Mouse (Mus musculus) B cell, adult 2 months (primary cell): ENCODE measurements around the gene Dmrt1.

ENCODE experiments used
- DNase-seq, 2 experiments: peaks; one replicate each; pipeline ENCODE4 v3.0.0; 2022

Gene Dmrt1

GRCm38 (mm10) chr19:25574431-25574830 lies 69.0 kb downstream of the Dmrt1 start:
- no peak for DNase-seq

GRCm38 (mm10) chr19:25574981-25575814 lies 69.8 kb downstream of the Dmrt1 start:
- no peak for DNase-seq

- DNase-seq: no peak
Measured at GRCm38 (mm10) chr19:25578358-25578757, 72.9 kb downstream of the Dmrt1 start.

- DNase-seq: peak; percentile 25 to 35
Measured at GRCm38 (mm10) chr19:25579440-25579839, 74.0 kb downstream of the Dmrt1 start.

GRCm38 (mm10) chr19:25597717-25598232 lies 92.4 kb downstream of the Dmrt1 start:
- no peak for DNase-seq

- no peak for DNase-seq
Measured at GRCm38 (mm10) chr19:25598626-25599025, 93.2 kb downstream of the Dmrt1 start.

- no peak for DNase-seq
Measured at GRCm38 (mm10) chr19:25601966-25602365, 96.5 kb downstream of the Dmrt1 start.

GRCm38 (mm10) chr19:25607461-25608205 lies 102.2 kb downstream of the Dmrt1 start:
- DNase-seq: peak in 1 of 2 experiments; percentile 27

- no peak for DNase-seq
Measured at GRCm38 (mm10) chr19:25608206-25608580, 102.8 kb downstream of the Dmrt1 start.

- peak; percentile 32 to 49 for DNase-seq
Measured at GRCm38 (mm10) chr19:25608961-25609850, 103.8 kb downstream of the Dmrt1 start.

- peak; percentile 33 to 43 for DNase-seq
Measured at GRCm38 (mm10) chr19:25610015-25610410, 104.6 kb downstream of the Dmrt1 start, which contains the start of gene Dmrt3. Gene Dmrt3 (plus strand): TSS chr19:25610301.

GRCm38 (mm10) chr19:25610411-25611111 lies 105.1 kb downstream of the Dmrt1 start:
- peak; percentile 48 to 64 for DNase-seq

- no peak for DNase-seq
Measured at GRCm38 (mm10) chr19:25611116-25611515, 105.7 kb downstream of the Dmrt1 start.

GRCm38 (mm10) chr19:25611876-25612805 lies 106.7 kb downstream of the Dmrt1 start:
- no peak for DNase-seq

- DNase-seq: no peak
Measured at GRCm38 (mm10) chr19:25612806-25613295, 107.4 kb downstream of the Dmrt1 start.

- DNase-seq: peak in 1 of 2 experiments; percentile 25
Measured at GRCm38 (mm10) chr19:25613476-25614300, 108.3 kb downstream of the Dmrt1 start.

- DNase-seq: no peak
Measured at GRCm38 (mm10) chr19:25615889-25616288, 110.5 kb downstream of the Dmrt1 start.

- DNase-seq: peak; percentile 77 to 82
Measured at GRCm38 (mm10) chr19:25622291-25623251, 117.2 kb downstream of the Dmrt1 start.
